Mouse (Mus musculus) activated CD4-positive, CD25-positive, alpha-beta regulatory T cell, adult 4 months (primary cell): ENCODE measurements at regions not wholly inside any gene's neighbourhood (a gene's known extent, or its start where the extent isn't known, plus 50 kb on each side); places are given as distances from the start of the nearest gene placed in this dataset.
"Not testable (repeated sequence)": the region's sequence is repeated elsewhere in the genome, so short reads cannot be mapped to it uniquely, and the experiment has no call there.

Experiments
- ATAC-seq: one replicate; pipeline ENCODE4 v1.8.0; 2017

GRCm38 (mm10) chr12:77526581-77526980, 288.7 kb downstream of the Fut8 start:
- not testable (repeated sequence) for ATAC-seq

DNA sequence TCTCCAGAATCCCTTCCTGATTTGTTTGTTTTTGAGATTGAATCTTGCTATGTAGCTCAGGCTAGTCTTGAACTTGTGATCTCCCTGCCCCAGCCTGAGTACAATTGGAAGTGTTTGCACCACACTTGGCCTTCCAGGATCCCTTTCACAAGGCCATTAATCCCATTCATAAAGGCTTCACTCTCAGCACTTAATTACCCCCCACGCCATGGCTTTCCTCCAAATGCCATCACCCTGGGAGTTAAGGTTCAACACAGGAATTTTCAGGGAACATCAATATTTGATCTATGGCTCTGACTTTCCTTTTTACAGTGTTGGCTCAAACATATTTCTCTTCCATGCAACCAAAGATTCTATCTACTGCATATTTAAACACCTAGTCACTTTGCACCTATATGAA, 289.6 kb downstream of the Fut8 start:
- ATAC-seq, result no peak

- no peak for ATAC-seq
These were observed 290.3 kb downstream of the Fut8 start for GRCm38 (mm10) chr12:77527953-77528865.

GRCm38 (mm10) chr12:77528868-77529271, 290.9 kb downstream of the Fut8 start:
- ATAC-seq, result no peak

DNA sequence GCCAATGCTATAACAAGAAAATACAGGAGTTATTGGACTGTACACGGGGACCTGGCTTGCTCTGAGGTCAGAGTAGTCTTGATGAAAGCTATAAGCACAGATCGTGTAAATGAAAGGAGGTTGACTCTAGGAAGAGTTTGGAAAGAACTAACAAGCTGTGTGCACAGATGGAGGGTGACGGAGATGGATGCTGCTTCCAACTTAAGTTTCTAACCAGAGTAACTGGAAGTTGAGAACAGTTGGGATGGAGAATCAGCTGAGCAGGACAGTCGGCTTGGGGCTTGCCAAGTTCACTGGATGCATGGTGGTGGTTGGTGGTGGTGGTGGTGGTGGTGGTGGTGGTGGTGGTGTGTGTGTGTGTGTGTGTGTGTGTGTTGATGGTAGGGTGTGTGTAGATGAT, 291.5 kb downstream of the Fut8 start:
- ATAC-seq, result no peak

GRCm38 (mm10) chr12:77529955-77530354, 292.0 kb downstream of the Fut8 start:
- no peak for ATAC-seq

- ATAC-seq, result no peak
These were observed 293.4 kb downstream of the Fut8 start for GRCm38 (mm10) chr12:77531294-77531693.

- ATAC-seq, result no peak
These were observed 294.6 kb downstream of the Fut8 start for GRCm38 (mm10) chr12:77532547-77532946.

GRCm38 (mm10) chr12:77533606-77534005, 295.7 kb downstream of the Fut8 start:
- ATAC-seq, result no peak

GRCm38 (mm10) chr12:77534079-77534478, 296.2 kb downstream of the Fut8 start:
- no peak for ATAC-seq

GRCm38 (mm10) chr12:77535147-77535546, 297.2 kb downstream of the Fut8 start:
- ATAC-seq, result no peak

DNA sequence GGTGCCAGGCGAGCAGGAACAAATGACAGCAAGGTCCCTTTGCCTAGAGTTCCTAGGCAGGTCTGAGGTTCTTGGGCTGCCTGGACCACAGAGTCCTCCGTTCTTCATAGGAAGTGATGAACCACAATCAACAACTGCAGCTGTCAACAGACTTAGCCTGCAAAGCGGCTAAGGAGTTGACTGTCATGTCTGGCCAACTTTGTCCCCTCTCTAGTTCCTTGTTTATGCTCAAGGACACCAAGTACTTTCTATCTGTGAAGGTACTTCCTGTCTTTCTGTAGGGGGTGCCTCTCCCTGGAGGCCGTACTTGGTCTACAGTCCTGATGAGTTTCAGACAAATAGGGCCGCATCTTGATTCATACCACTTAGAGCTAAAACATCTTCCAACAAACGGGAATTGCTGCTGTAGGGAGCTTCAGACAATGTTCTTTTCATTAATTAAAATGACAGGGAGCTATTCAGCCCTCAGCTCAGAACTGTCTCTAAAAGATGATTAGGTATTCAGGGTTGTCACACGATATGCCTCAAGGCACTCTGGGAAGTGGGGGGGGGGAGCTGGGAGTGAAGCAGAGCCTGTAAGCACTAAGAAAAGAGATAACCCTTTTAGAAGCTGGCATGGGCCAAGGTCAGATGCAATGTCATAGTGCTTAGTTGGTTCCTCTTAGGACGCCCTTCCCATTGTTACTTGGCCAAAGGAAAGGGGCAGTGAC, 299.4 kb downstream of the Fut8 start:
- no peak for ATAC-seq

- no peak for ATAC-seq
These were observed 301.9 kb downstream of the Fut8 start for GRCm38 (mm10) chr12:77539661-77540431.

GRCm38 (mm10) chr12:77541051-77541765, 303.3 kb downstream of the Fut8 start:
- ATAC-seq, result no peak

- no peak for ATAC-seq
These were observed 303.9 kb downstream of the Fut8 start for GRCm38 (mm10) chr12:77541826-77542225.

GRCm38 (mm10) chr12:77543651-77544050, 305.7 kb downstream of the Fut8 start:
- ATAC-seq, result no peak

- no peak for ATAC-seq
These were observed 308.2 kb downstream of the Fut8 start for GRCm38 (mm10) chr12:77546165-77546564.

GRCm38 (mm10) chr12:77568286-77568685, 330.4 kb downstream of the Fut8 start:
- ATAC-seq, result no peak

GRCm38 (mm10) chr12:77570501-77570900, 332.6 kb downstream of the Fut8 start:
- no peak for ATAC-seq

DNA sequence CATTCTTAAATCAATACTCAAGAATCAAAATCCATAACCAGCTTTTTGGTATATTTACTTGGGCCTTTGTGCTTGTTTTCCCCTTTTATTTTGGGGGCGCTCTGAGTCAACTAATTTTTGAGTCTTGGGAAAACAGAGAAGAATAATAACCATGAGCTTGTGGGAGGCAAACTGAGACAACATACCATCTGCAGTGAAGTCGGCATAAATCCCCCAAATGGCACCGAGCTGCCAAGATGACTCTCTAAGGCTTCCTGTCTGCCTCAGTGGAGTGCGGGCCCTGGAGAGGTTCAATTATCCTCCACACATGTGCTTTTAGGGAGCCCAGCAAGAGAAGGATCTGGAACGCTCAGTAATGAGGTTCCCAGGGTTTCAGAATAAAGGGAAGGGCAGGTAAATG, 333.1 kb downstream of the Fut8 start:
- ATAC-seq, result no peak

DNA sequence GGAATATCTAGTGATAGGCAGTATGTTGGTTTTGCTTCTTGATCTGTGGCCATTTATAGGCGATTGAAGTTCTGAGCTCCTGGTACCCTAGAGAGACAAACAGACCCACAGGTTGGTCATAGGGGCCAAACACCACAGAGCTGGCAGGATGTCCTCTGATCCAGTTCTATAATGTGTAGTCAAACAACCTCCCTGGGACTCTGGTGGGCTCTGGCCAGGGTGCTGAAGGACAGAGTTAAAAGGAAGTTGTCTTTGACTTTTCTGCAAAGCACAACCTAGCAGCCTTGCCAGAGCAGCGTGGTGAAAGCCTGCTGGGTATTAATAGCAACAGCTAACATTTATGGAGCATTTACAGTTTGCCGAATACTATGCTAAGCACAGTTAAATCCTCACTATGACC, 337.1 kb downstream of the Fut8 start:
- ATAC-seq, result no peak

DNA sequence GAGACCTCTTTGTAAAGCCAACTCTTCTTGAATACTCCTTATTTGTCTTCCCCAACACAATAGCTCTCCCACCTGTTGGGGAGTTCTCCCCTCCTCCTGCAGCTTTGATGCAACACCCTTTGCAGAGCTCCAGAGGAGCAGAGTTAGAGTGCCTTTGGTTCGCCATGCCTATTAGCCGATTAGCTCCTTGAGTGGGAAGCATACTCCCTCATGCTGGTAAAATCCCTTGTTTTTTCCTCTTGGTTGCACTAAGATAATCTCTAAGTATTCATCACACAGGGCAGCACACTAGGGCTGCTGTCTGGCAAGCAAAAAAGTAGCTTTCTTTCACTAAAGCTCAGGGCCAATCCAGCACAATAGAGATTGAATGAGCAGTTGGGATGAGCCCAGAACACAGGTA, 350.4 kb downstream of the Fut8 start:
- no peak for ATAC-seq

DNA sequence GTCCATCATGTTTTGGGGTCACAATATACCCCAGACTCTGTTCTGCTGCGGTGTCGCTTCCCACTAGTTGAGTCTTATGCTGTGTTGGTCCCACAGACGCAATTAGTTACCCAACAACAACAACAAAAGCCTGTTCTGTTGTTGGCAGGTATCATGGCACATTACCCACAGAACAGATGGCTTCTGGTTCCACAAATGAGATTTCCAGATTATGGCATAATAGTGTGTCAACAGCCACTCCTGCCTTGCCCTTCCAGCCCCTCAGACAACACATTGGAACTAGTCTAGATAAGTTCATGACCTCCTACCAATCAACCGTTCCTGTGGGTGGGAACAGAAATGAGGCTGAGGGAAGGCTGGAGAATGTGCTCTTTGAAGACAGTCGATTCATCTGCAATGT, 351.5 kb downstream of the Fut8 start:
- ATAC-seq, result no peak
